Mouse (Mus musculus) embryonic facial prominence, embryonic 14.5 days (tissue): ENCODE results near the gene Rsrc1. TPM values are rescaled to one million over a fixed set of nuclear protein-coding genes. Genes with fewer than 3 reads are reported as not detected.

ENCODE experiments used
- ATAC-seq: fragments of 200-750 bp; cut with Nextera tagmentation; 2 replicates; pipeline ENCODE4 v1.8.0; 2017; ENCODE audit warnings: low read depth, moderate number of reproducible peaks, moderate TSS enrichment
- DNase-seq: peaks from one replicate; pipeline ENCODE4 v3.0.0-alpha.2; 2015; ENCODE audit warnings: low spot score
- H3K27ac ChIP-seq: fragments of 300-500 bp; sonication (generic); replicated peaks from 2 replicates; pipeline ENCODE4 v1.5.1; 2014; ENCODE audit warnings: low read depth, mild to moderate bottlenecking, low read length, moderate library complexity
- H3K27me3 ChIP-seq: fragments of 300-500 bp; sonication (generic); replicated peaks from 2 replicates; pipeline ENCODE4 v1.6.1; 2014; ENCODE audit warnings: low read length; ENCODE audit not compliant: control insufficient read depth, insufficient read depth
- H3K36me3 ChIP-seq: fragments of 300-500 bp; sonication (generic); 2 replicates; pipeline ENCODE4 v1.6.1; 2014; ENCODE audit warnings: low read length, mixed read lengths; ENCODE audit not compliant: control insufficient read depth, insufficient read depth
- H3K4me1 ChIP-seq: fragments of 300-500 bp; sonication (generic); 2 replicates; pipeline ENCODE4 v1.6.1; 2014; ENCODE audit warnings: antibody characterized with exemption, low read length; ENCODE audit not compliant: control insufficient read depth, insufficient read depth
- H3K4me2 ChIP-seq: fragments of 300-500 bp; sonication (generic); 2 replicates; pipeline ENCODE4 v1.6.1; 2014; ENCODE audit warnings: low read depth, mild to moderate bottlenecking, low read length, moderate library complexity, mixed read lengths
- H3K4me3 ChIP-seq: fragments of 300-500 bp; sonication (generic); 2 replicates; pipeline ENCODE4 v1.5.1; 2014; ENCODE audit warnings: low read depth, mild to moderate bottlenecking, low read length
- H3K9ac ChIP-seq: fragments of 300-500 bp; sonication (generic); 2 replicates; pipeline ENCODE4 v1.6.1; 2014; ENCODE audit warnings: low read depth, mild to moderate bottlenecking, low read length, moderate library complexity, mixed read lengths
- H3K9me3 ChIP-seq: fragments of 300-500 bp; sonication (generic); 2 replicates; pipeline ENCODE4 v1.6.1; 2016; ENCODE audit warnings: low read length; ENCODE audit not compliant: control insufficient read depth
- WGBS: fragments of 180-500 bp; shearing (Covaris S2); extraction: QIAGEN DNeasy Blood & Tissue Kit; methylation state at CpG from one replicate; pipeline ENCODE4 v1.1.7; 2014; 5-methylcytosine and 5-hydroxymethylcytosine counted together
- polyA plus RNA-seq: library from polyadenylated mRNA; unstranded; fragments of >200 nt; fragmentation: Nextera tagmentation; extraction: Ambion mirVana; gene quantifications from 2 replicates; pipeline ENCODE4 v1.2.1, GENCODE M21; 2014

Gene Rsrc1
- polyA plus RNA-seq, 1 experiment from 2014 or later, result 37.0 TPM

- H3K27me3 ChIP-seq, result no peaks in the 10 kb centered on the region
- no peak overlapping the region for H3K9ac ChIP-seq
- WGBS, result 72% methylated on average over 3 of the region's 3 CpGs
- H3K27ac ChIP-seq, result no peak overlapping the region
- H3K4me3 ChIP-seq, result no peak overlapping the region
- H3K9me3 ChIP-seq, result no peaks in the 10 kb centered on the region
- DNase-seq (peak; percentile 36), ATAC-seq (no peak)
- H3K4me1 ChIP-seq, result no peaks in the 10 kb centered on the region
- no peaks in the 10 kb centered on the region for H3K36me3 ChIP-seq
- H3K4me2 ChIP-seq, result no peak overlapping the region
Observed at GRCm38 (mm10) chr3:67267448-67267847, 286.3 kb downstream of the Rsrc1 start.

- H3K4me1 ChIP-seq, result no peaks in the 10 kb centered on the region
- no peaks in the 10 kb centered on the region for H3K36me3 ChIP-seq
- H3K4me3 ChIP-seq, result no peak overlapping the region
- H3K9me3 ChIP-seq, result no peaks in the 10 kb centered on the region
- no peak overlapping the region for H3K9ac ChIP-seq
- no peak overlapping the region for H3K4me2 ChIP-seq
- ATAC-seq, result no peak
- 86% methylated on average over 4 of the region's 4 CpGs for WGBS
- no peak overlapping the region for H3K27ac ChIP-seq
- H3K27me3 ChIP-seq, result no peaks in the 10 kb centered on the region
- DNase-seq, result no peak
Observed at GRCm38 (mm10) chr3:67279781-67280180, 298.6 kb downstream of the Rsrc1 start.

GRCm38 (mm10) chr3:67280247-67280646, 299.1 kb downstream of the Rsrc1 start:
- ATAC-seq (no peak), DNase-seq (no peak)
- no peaks in the 10 kb centered on the region for H3K36me3 ChIP-seq
- no peaks in the 10 kb centered on the region for H3K27me3 ChIP-seq
- H3K9ac ChIP-seq, result no peak overlapping the region
- H3K4me2 ChIP-seq, result no peak overlapping the region
- no peak overlapping the region for H3K4me3 ChIP-seq
- no peaks in the 10 kb centered on the region for H3K4me1 ChIP-seq
- no peak overlapping the region for H3K27ac ChIP-seq
- 79% methylated on average over 3 of the region's 3 CpGs for WGBS
- no peaks in the 10 kb centered on the region for H3K9me3 ChIP-seq

- DNase-seq (no peak), ATAC-seq (no peak)
- 83% methylated on average over 1 of the region's 1 CpGs for WGBS
- Histone ChIP-seq H3K36me3 (no peaks in the 10 kb centered on the region), H3K4me3 (no peak overlapping the region), H3K27ac (no peak overlapping the region), H3K9me3 (no peaks in the 10 kb centered on the region), H3K27me3 (no peaks in the 10 kb centered on the region), H3K4me1 (no peaks in the 10 kb centered on the region), H3K9ac (no peak overlapping the region), H3K4me2 (no peak overlapping the region)
Observed at GRCm38 (mm10) chr3:67284039-67284438, 302.8 kb downstream of the Rsrc1 start.

- whole genome bisulfite sequencing, result 70% methylated on average over 4 of the region's 4 CpGs
- no peaks in the 10 kb centered on the region for H3K27me3 ChIP-seq
- no peaks in the 10 kb centered on the region for H3K9me3 ChIP-seq
- no peaks in the 10 kb centered on the region for H3K4me1 ChIP-seq
- ATAC-seq (no peak), DNase-seq (no peak)
- H3K9ac ChIP-seq, result no peak overlapping the region
- no peaks in the 10 kb centered on the region for H3K36me3 ChIP-seq
- no peak overlapping the region for H3K4me3 ChIP-seq
- no peak overlapping the region for H3K27ac ChIP-seq
- no peak overlapping the region for H3K4me2 ChIP-seq
Observed at GRCm38 (mm10) chr3:67284848-67285247, 303.7 kb downstream of the Rsrc1 start.

GRCm38 (mm10) chr3:67288664-67289063, 307.5 kb downstream of the Rsrc1 start:
- DNase-seq (no peak), ATAC-seq (no peak)
- H3K4me1 ChIP-seq, result no peaks in the 10 kb centered on the region
- no peak overlapping the region for H3K4me2 ChIP-seq
- no peak overlapping the region for H3K9ac ChIP-seq
- no peaks in the 10 kb centered on the region for H3K9me3 ChIP-seq
- H3K4me3 ChIP-seq, result no peak overlapping the region
- H3K27me3 ChIP-seq, result no peaks in the 10 kb centered on the region
- H3K36me3 ChIP-seq, result no peaks in the 10 kb centered on the region
- WGBS, result 74% methylated on average over 7 of the region's 7 CpGs
- H3K27ac ChIP-seq, result no peak overlapping the region

GRCm38 (mm10) chr3:67289482-67289881, 308.3 kb downstream of the Rsrc1 start:
- DNase-seq (no peak), ATAC-seq (no peak)
- Histone ChIP-seq H3K27me3 (no peaks in the 10 kb centered on the region), H3K4me3 (no peak overlapping the region), H3K4me1 (no peaks in the 10 kb centered on the region), H3K4me2 (no peak overlapping the region), H3K36me3 (no peaks in the 10 kb centered on the region), H3K9ac (no peak overlapping the region), H3K9me3 (no peaks in the 10 kb centered on the region), H3K27ac (no peak overlapping the region)
- WGBS, result 82% methylated on average over 6 of the region's 6 CpGs

GRCm38 (mm10) chr3:67308725-67309124, 327.5 kb downstream of the Rsrc1 start:
- Histone ChIP-seq H3K4me3 (no peak overlapping the region), H3K9ac (no peak overlapping the region), H3K27me3 (no peaks in the 10 kb centered on the region), H3K36me3 (no peaks in the 10 kb centered on the region), H3K4me2 (no peak overlapping the region), H3K9me3 (no peaks in the 10 kb centered on the region), H3K27ac (no peak overlapping the region), H3K4me1 (no peaks in the 10 kb centered on the region; the same call in 1 of the 2 replicates)
- ATAC-seq, result no peak
- no peak for DNase-seq
- 82% methylated on average over 1 of the region's 2 CpGs for WGBS

- peak; percentile 11 for DNase-seq
- no peaks in the 10 kb centered on the region for H3K9me3 ChIP-seq
- no peak overlapping the region for H3K4me2 ChIP-seq
- H3K27ac ChIP-seq, result no peak overlapping the region
- no peak for ATAC-seq
- no peaks in the 10 kb centered on the region; the same call in 1 of the 2 replicates for H3K4me1 ChIP-seq
- no peaks in the 10 kb centered on the region for H3K36me3 ChIP-seq
- H3K27me3 ChIP-seq, result no peaks in the 10 kb centered on the region
- H3K4me3 ChIP-seq, result no peak overlapping the region
- H3K9ac ChIP-seq, result no peak overlapping the region; the same call in 1 of the 2 replicates
- 38% methylated on average over 7 of the region's 7 CpGs for WGBS
Observed at GRCm38 (mm10) chr3:67309644-67310311, 328.6 kb downstream of the Rsrc1 start.
